Mouse (Mus musculus) left cerebral cortex, postnatal 14 days (tissue): ENCODE results near the gene Klf15. TPM values are rescaled to one million over a fixed set of nuclear protein-coding genes. Genes with fewer than 3 reads are reported as not detected.
A peak's percentile ranks its signal among the peaks of the same experiment; 100 is the strongest.

Experiments
- DNase-seq, 2 experiments: peaks; one replicate each; pipeline ENCODE4 v3.0.0; 2021 to 2022; ENCODE audit warnings: low spot score in 2 of 2, mixed read lengths in 1 of 2
- intact Hi-C: fragments of 180-260 bp; cut with DNase I; formaldehyde crosslinking; loops from one replicate; pipeline ENCODE4 v1.15.1; 2025
- total RNA-seq, 2 experiments: library from RNA; stranded (reverse); gene quantifications; 2 replicates each; pipeline ENCODE4 v1.2.3; 2021

Klf15 gene
- total RNA-seq, 2 experiments from 2014 or later: 18.9 to 27.7 TPM

DNA sequence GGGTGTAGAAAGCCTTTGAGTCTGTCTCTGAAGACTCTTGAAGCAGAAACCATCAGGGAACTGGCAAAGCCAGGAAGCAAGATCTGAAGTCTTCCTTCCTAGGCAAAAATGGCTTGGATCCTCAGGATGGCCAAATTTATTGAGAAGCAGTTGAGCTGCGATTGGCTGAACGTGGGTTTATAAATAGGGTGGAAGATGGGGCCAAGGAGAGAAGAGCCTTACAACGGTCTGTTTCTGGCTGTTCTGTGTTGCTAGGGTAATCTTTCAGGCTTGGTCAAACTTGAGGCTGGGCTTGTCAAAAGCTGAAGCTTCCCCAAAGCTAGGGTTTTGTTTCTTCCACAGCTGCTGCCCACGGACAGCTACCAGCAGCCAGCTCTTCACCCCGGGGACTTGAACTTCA lies 22.5 kb downstream of the Klf15 start:
- intact Hi-C loops: no loop called here
- peak; percentile 24 to 62 for DNase-seq

DNA sequence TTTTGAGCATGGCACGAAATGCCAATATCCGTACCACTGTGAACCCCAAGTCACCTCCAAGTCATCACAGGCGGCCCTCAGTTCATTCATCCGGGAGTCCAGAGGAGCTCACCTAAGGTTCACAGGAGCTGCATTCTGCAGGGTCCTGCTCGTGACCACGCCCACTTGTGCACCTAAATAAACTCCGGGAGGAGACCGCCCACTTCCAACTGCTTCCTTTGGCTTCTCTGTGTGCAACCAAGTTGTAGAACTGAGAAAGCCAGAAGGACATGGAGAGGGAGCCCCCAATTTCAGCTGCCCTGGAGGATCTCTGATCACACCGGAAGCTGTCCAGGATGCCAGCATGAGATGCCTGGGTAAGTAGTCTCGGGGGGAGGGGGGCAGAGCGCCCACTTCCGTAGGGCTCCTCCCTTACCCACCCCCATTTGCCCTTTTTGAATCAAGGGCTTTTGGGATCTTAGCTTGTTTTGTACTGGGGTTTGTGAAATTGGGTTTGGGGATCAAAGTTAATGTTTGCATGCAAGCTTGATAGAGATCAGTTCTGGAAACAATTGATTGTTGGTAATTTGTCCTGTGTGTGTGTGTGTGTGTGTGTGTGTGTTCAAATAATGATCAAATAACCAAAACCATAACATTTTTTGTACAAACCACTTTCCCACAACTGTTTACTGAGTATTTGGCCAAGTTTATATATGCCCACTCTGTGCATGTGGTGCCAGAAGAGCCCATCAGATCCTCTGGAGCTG lies 24.0 kb downstream of the Klf15 start, which contains the start of gene Aldh1l1:
Gene Aldh1l1, plus strand, starts transcription at position 252 of the 746 bp plus-strand sequence.
- DNase-seq: peak in 1 of 2 experiments; percentile 54
- intact Hi-C loops: no loop called here

DNA sequence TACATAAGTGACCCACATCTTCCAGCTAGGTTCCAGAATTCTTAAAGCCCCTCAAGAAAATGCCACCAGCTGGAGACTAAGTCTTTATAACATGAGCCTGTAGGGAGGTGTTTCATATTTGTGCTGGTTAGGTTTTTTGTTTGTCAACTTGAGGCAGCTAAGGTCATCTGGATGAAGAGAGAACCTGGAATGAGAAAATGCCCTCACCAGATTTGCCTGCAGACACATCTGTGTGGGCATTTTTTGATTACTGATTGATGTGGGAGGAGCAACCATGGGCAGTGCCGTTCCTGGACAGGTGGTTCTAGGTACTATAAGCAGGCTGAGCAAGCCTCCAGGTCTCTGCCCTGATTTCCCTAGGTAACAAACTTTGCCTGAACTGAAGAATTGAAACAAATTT lies 25.2 kb downstream of the Klf15 start:
- DNase-seq: no peak
- intact Hi-C loops: no loop called here

GRCm38 (mm10) chr6:90489532-90489931 lies 27.2 kb downstream of the Klf15 start:
- intact Hi-C loops: no loop called here
- no peak for DNase-seq

DNA sequence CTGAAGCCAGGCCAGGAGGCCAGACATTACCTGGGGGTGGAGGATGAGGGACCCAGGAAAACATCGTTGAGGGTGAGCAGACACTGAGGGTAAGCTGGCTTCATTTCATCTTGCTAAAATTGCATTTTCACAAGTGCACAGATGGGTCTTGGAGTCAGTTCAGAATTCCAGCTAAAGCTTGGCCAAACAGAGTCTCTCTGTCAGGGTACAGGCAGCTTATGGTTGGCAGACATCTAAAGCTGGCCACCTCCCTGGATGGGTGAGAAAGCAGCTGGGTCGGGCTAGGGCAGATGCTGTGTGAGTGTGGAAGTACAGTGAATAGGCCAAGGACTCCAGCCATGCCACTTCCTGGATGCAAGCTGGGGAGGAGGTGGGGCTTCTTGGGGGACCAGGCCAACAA lies 28.6 kb downstream of the Klf15 start:
- peak; percentile 36 to 49 for DNase-seq
- intact Hi-C loops: no loop called here

- intact Hi-C loops: no loop called here
- no peak for DNase-seq
Measured at GRCm38 (mm10) chr6:90491956-90492744, 29.8 kb downstream of the Klf15 start.

DNA sequence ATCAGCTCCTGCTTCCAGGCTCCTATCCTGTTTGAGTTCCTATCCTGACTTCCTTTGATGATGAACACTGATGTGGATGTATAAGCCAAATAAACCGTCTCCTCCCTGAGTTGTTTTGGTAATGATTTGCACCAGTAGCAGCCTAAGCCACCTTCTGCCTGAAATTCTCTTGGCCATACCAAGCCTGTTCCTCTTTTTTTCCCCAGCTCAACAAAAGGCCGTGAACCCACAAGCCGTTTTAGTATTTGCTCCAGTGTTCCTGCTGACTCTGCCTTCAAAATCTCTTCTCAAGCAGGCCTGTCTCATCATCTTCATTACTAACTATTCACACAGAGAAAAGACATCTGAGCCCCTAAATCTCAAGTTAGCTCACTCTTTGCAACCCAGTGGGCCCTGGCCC lies 31.8 kb downstream of the Klf15 start:
- DNase-seq: no peak
- intact Hi-C loops: no loop called here

- DNase-seq: no peak
- intact Hi-C loops: no loop called here
Measured at GRCm38 (mm10) chr6:90494566-90494965, 32.2 kb downstream of the Klf15 start.

DNA sequence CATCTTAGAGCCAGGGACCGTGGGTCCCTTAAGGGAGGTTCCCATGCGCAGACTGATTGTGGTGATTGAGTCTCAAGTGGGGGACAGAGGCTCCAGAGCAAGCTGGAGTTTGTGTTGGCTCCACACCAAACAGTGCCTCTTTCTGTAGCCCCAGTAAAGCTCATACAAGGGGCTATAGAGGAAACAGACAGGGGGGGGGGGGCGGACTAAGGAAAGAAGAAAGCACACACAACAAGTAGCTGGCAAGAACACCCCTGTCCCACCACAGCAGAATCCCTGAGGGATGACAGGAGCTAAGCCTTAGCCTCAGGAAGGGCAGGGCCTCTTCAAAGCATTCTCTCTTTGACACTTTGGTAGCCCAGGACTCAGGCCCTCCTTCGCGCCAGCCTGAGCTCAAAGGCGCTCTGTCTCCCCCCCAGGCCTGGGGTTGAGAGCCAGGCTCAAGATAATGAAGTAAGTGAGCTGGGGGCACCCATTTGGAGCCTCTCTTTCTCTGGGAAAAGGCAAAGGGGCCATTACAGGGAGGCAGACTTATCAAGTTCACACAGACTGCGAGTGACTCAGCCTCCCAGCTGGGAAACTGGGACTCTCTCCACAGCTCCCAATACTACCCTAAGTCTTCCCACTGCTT lies 33.0 kb downstream of the Klf15 start:
- intact Hi-C loops: no loop called here
- peak in 1 of 2 experiments; percentile 14 for DNase-seq

DNA sequence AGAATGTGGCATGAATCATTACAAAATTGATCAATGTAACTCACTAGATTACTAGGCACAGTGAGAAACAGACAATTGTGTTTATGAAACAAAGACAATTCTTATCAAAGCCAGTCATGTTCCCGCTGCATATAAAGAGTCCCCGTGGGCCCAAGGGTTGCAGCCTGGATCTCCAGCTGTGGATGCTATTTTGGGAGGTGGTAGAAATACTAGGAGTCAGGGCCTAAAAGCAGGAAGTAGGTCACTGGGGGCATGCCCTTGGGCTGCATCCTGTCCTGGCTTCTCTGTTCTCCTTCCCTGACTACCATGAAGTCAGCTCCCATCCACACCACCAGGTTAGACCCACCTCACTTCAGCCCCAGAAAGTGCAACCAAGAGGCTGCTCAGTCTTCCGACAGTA lies 33.8 kb downstream of the Klf15 start:
- no peak for DNase-seq
- intact Hi-C loops: no loop called here

- no peak for DNase-seq
- intact Hi-C loops: no loop called here
Measured at GRCm38 (mm10) chr6:90499509-90499908, 37.1 kb downstream of the Klf15 start.

- intact Hi-C loops: no loop called here
- DNase-seq: no peak
Measured at GRCm38 (mm10) chr6:90501222-90501940, 39.0 kb downstream of the Klf15 start.

DNA sequence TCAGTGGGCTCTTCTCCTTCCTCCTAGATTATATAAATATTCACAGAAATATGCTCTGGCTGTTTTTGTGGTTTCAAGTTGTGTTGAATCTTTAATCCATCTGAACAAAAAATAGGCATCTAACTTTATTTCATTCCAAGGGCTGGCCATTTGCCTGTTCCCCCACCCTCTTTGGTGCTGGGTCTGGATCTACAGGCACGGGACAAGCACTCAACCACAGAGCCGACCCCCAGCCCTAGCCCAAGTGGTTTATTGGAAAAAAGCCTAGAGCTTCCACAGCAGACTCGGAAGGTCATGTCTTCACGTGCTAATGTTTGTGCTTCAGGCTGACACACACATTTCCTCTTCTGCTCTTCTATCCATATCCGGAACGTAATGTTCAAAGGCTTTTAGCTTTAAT lies 43.5 kb downstream of the Klf15 start:
- peak in 1 of 2 experiments; percentile 29 for DNase-seq
- intact Hi-C loops: loop anchor here (2.0 kb wide), 1 partner anchor 43 kb away; the partner anchor contains the start of gene Klf15

GRCm38 (mm10) chr6:90506673-90507311 lies 44.4 kb downstream of the Klf15 start:
- intact Hi-C loops: loop anchor here (2.0 kb wide), 1 partner anchor 44 kb away; the partner anchor contains the start of gene Klf15
- peak; percentile 87 to 94 for DNase-seq

DNA sequence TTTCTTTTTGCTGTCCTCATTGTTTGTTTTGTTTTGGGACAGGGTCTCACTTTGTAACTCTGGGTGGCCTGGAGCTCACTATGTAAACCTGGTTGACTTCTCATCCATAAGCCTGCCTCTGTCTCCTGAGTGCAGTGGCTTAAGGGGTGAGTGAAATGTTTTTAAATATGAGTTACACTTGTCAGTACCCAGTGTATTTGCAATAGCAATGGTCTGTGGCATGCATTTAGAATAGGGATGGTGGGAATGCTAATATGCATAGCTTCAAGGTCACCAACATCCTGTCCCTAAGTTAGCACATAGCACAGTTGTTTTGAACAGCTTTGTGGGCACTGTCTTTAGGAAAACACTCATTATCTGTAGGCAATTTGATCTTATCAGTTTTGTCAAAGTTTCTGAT lies 45.1 kb downstream of the Klf15 start:
- no peak for DNase-seq
- intact Hi-C loops: loop anchor here (2.0 kb wide), 1 partner anchor 45 kb away; the partner anchor contains the start of gene Klf15

- intact Hi-C loops: no loop called here
- DNase-seq: peak in 1 of 2 experiments; percentile 49
Measured at GRCm38 (mm10) chr6:90508197-90508624, 45.8 kb downstream of the Klf15 start.

DNA sequence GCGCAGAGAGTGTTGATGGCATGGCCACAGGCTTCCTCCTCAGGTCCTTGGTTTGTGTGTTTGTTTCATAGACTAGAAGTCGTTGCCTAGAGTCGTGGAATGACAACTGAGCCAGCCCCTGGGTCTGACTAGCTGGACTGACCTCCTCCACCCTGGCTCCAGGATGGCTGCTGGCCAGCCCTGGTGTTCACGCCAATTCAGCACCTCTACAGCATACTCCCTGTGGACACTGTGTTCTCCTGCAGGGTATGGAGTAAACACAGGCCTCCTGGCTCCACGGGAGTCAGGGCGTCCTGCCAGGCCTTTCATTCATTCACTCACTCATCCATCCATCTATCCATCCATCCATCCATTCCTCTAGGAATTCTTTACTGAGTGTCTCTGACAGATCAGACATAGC lies 46.7 kb downstream of the Klf15 start:
- intact Hi-C loops: no loop called here
- peak in 1 of 2 experiments; percentile 41 for DNase-seq

- no peak for DNase-seq
- intact Hi-C loops: no loop called here
Measured at GRCm38 (mm10) chr6:90512416-90512815, 50.0 kb downstream of the Klf15 start.
